Mouse (Mus musculus): ENCODE measurements at regions not wholly inside any gene's neighbourhood (a gene's known extent, or its start where the extent isn't known, plus 50 kb on each side); places are given as distances from the start of the nearest gene placed in this dataset.

GRCm38 (mm10) chr4:31697769-31698505 is 266.0 kb upstream of the Map3k7 start:
- DNase-seq (ENCODE audit: low read depth) = no peak

GRCm38 (mm10) chr4:31698506-31698782 is 265.5 kb upstream of the Map3k7 start:
- no peak for DNase-seq (ENCODE audit: low read depth)

GRCm38 (mm10) chr4:31699296-31699695 is 264.6 kb upstream of the Map3k7 start:
- DNase-seq (ENCODE audit: low read depth) = no peak

- no peak for DNase-seq (ENCODE audit: low read depth)
Measured at GRCm38 (mm10) chr4:31714054-31714651, 249.7 kb upstream of the Map3k7 start.

- no peak for DNase-seq (ENCODE audit: low read depth)
Measured at GRCm38 (mm10) chr4:31723501-31723900, 240.4 kb upstream of the Map3k7 start.

- DNase-seq (ENCODE audit: low read depth) = no peak
Measured at GRCm38 (mm10) chr4:31724400-31724799, 239.5 kb upstream of the Map3k7 start.

- no peak for DNase-seq (ENCODE audit: low read depth)
Measured at GRCm38 (mm10) chr4:31727498-31728148, 236.3 kb upstream of the Map3k7 start.

GRCm38 (mm10) chr4:31728149-31728516 is 235.8 kb upstream of the Map3k7 start:
- no peak for DNase-seq (ENCODE audit: low read depth)

GRCm38 (mm10) chr4:31743776-31744175 is 220.1 kb upstream of the Map3k7 start:
- no peak for DNase-seq (ENCODE audit: low read depth)

- DNase-seq (ENCODE audit: low read depth) = no peak
Measured at GRCm38 (mm10) chr4:31744431-31744830, 219.5 kb upstream of the Map3k7 start.

- DNase-seq (ENCODE audit: low read depth) = no peak
Measured at GRCm38 (mm10) chr4:31753677-31754312, 210.1 kb upstream of the Map3k7 start.

GRCm38 (mm10) chr4:31757126-31757525 is 206.8 kb upstream of the Map3k7 start:
- no peak for DNase-seq (ENCODE audit: low read depth)

GRCm38 (mm10) chr4:31760116-31760515 is 203.8 kb upstream of the Map3k7 start:
- no peak for DNase-seq (ENCODE audit: low read depth)

GRCm38 (mm10) chr4:31762199-31762598 is 201.7 kb upstream of the Map3k7 start:
- DNase-seq (ENCODE audit: low read depth) = no peak

GRCm38 (mm10) chr4:31768026-31768626 is 195.8 kb upstream of the Map3k7 start:
- no peak for DNase-seq (ENCODE audit: low read depth)

- DNase-seq (ENCODE audit: low read depth) = no peak
Measured at GRCm38 (mm10) chr4:31769325-31769724, 194.6 kb upstream of the Map3k7 start.

GRCm38 (mm10) chr4:31786284-31786683 is 177.6 kb upstream of the Map3k7 start:
- DNase-seq (ENCODE audit: low read depth) = no peak

- DNase-seq (ENCODE audit: low read depth) = no peak
Measured at GRCm38 (mm10) chr4:31817574-31818240, 146.2 kb upstream of the Map3k7 start.

GRCm38 (mm10) chr4:31819521-31820259 is 144.2 kb upstream of the Map3k7 start:
- no peak for DNase-seq (ENCODE audit: low read depth)

- peak; percentile 71 for DNase-seq (ENCODE audit: low read depth)
Measured at GRCm38 (mm10) chr4:31823574-31824348, 140.1 kb upstream of the Map3k7 start.
